Mouse (Mus musculus): ENCODE results near the gene Hmgcs2. TPM values are rescaled to one million over a fixed set of nuclear protein-coding genes. Genes with fewer than 3 reads are reported as not detected.

The Hmgcs2 gene
- total and polyA plus RNA-seq, 2 experiments from 2014 or later = 30.5 to 42.2 TPM

GRCm38 (mm10) chr3:98245892-98246291 is 34.3 kb upstream of the Hmgcs2 start:
- Histone ChIP-seq H3K36me3 (ENCODE audit: insufficient read depth, low read length) (no peaks in the 10 kb centered on the region), H3K27ac (no peak overlapping the region), H3K9ac (replicated peaks; ENCODE audit: low read length) (no peak overlapping the region), H3K4me2 (ENCODE audit: low read depth, low read length) (no peak overlapping the region), H3K4me1 (ENCODE audit: insufficient read depth, low read length) (no peaks in the 10 kb centered on the region), H3K9me3 (ENCODE audit: low read length) (no peaks in the 10 kb centered on the region), H3K4me3 (ENCODE audit: low read length) (no peak overlapping the region), H3K27me3 (ENCODE audit: insufficient read depth, low read length) (no peaks in the 10 kb centered on the region)
- ATAC-seq = no peak
- no peak for TF ChIP-seq CTCF (IDR thresholded peaks at IDR 0.05; ENCODE audit: low read depth)
- DNase-seq (ENCODE audit: low spot score) = no peak
- WGBS = 14% methylated on average over 8 of the region's 8 CpGs

GRCm38 (mm10) chr3:98246985-98247751 is 33.1 kb upstream of the Hmgcs2 start:
- no peaks in the 10 kb centered on the region for H3K4me1 ChIP-seq (ENCODE audit: insufficient read depth, low read length)
- H3K9me3 ChIP-seq (ENCODE audit: low read length) = no peaks in the 10 kb centered on the region
- no peak overlapping the region for H3K4me3 ChIP-seq (ENCODE audit: low read length)
- no peak for ATAC-seq
- H3K9ac ChIP-seq (replicated peaks; ENCODE audit: low read length) = no peak overlapping the region
- no peak for DNase-seq (ENCODE audit: low spot score)
- TF ChIP-seq CTCF (IDR thresholded peaks at IDR 0.05; ENCODE audit: low read depth) = no peak
- H3K4me2 ChIP-seq (ENCODE audit: low read depth, low read length) = no peak overlapping the region
- no peaks in the 10 kb centered on the region for H3K36me3 ChIP-seq (ENCODE audit: insufficient read depth, low read length)
- WGBS = 44% methylated on average over 7 of the region's 7 CpGs
- H3K27ac ChIP-seq = no peak overlapping the region
- H3K27me3 ChIP-seq (ENCODE audit: insufficient read depth, low read length) = no peaks in the 10 kb centered on the region

DNA sequence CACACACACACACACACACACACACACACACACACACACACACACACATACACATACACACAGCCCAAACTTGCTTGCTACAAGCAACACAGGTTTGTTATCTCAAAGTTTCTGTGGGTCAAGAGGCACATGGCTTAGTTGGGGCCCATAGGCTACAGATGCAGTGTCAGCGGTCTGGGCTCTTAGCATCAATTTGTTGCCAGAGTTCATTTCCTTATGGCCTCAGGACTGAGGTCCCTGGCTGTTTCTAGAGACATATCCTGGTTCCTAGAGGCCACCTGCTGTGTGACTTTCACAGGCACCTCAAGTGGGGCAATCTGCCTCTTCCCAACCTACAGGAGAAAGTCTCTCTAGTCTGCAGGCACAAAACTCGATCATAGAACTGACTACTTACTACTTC is 30.9 kb upstream of the Hmgcs2 start:
- ATAC-seq (no peak), DNase-seq (ENCODE audit: low spot score) (no peak)
- Histone ChIP-seq H3K4me2 (ENCODE audit: low read depth, low read length) (no peak overlapping the region), H3K4me3 (ENCODE audit: low read length) (no peak overlapping the region), H3K27ac (no peak overlapping the region), H3K27me3 (ENCODE audit: insufficient read depth, low read length) (no peaks in the 10 kb centered on the region), H3K4me1 (ENCODE audit: insufficient read depth, low read length) (no peaks in the 10 kb centered on the region), H3K9ac (replicated peaks; ENCODE audit: low read length) (no peak overlapping the region), H3K36me3 (ENCODE audit: insufficient read depth, low read length) (no peaks in the 10 kb centered on the region), H3K9me3 (ENCODE audit: low read length) (no peaks in the 10 kb centered on the region)
- 93% methylated on average over 2 of the region's 2 CpGs for WGBS
- no peak for TF ChIP-seq CTCF (IDR thresholded peaks at IDR 0.05; ENCODE audit: low read depth)

DNA sequence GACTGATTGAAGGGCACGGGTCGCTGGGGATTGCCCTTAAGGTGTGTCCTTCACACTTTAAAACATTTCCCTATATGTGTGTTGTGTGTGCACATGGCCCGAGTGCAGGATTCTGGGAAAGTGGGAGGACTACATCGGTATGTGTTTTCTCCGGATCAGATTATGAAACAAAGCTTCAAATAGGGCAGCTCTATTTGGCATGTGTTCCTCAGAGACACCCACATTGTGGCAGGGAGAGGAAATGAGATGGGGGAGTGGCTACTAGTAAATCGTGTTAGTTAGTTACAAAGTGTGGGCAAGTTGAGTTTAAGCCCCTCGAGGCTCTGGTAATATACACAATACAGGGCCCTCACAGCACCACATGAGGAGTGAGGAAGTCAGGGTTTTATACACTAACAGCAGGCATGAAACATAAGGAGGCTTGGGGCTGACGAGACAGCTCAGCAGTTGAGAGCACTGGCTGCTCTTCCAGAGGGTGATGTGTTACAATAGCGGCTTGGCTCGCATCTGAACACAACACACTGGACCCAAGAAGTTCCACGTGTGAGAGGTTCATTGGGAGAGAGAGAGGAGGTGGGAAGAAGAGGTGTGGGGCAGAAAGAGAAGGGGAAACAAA is 30.3 kb upstream of the Hmgcs2 start:
- no peaks in the 10 kb centered on the region for H3K27me3 ChIP-seq (ENCODE audit: insufficient read depth, low read length)
- no peak for ATAC-seq
- no peak overlapping the region for H3K4me2 ChIP-seq (ENCODE audit: low read depth, low read length)
- H3K4me1 ChIP-seq (ENCODE audit: insufficient read depth, low read length) = no peaks in the 10 kb centered on the region
- no peak for TF ChIP-seq CTCF (IDR thresholded peaks at IDR 0.05; ENCODE audit: low read depth)
- no peak overlapping the region for H3K4me3 ChIP-seq (ENCODE audit: low read length)
- H3K36me3 ChIP-seq (ENCODE audit: insufficient read depth, low read length) = no peaks in the 10 kb centered on the region
- H3K9me3 ChIP-seq (ENCODE audit: low read length) = no peaks in the 10 kb centered on the region
- no peak for DNase-seq (ENCODE audit: low spot score)
- no peak overlapping the region for H3K9ac ChIP-seq (replicated peaks; ENCODE audit: low read length)
- WGBS = 77% methylated on average over 11 of the region's 11 CpGs
- no peak overlapping the region for H3K27ac ChIP-seq

GRCm38 (mm10) chr3:98254059-98254458 is 26.2 kb upstream of the Hmgcs2 start:
- H3K9me3 ChIP-seq (ENCODE audit: low read length) = no peaks in the 10 kb centered on the region
- TF ChIP-seq CTCF (IDR thresholded peaks at IDR 0.05; ENCODE audit: low read depth) = no peak
- H3K4me2 ChIP-seq (ENCODE audit: low read depth, low read length) = no peak overlapping the region
- H3K4me1 ChIP-seq (ENCODE audit: insufficient read depth, low read length) = no peaks in the 10 kb centered on the region
- no peak overlapping the region for H3K27ac ChIP-seq
- no peaks in the 10 kb centered on the region for H3K27me3 ChIP-seq (ENCODE audit: insufficient read depth, low read length)
- no peak overlapping the region for H3K9ac ChIP-seq (replicated peaks; ENCODE audit: low read length)
- H3K4me3 ChIP-seq (ENCODE audit: low read length) = no peak overlapping the region
- 80% methylated on average over 2 of the region's 3 CpGs for WGBS
- no peaks in the 10 kb centered on the region for H3K36me3 ChIP-seq (ENCODE audit: insufficient read depth, low read length)
- DNase-seq (ENCODE audit: low spot score) (no peak), ATAC-seq (no peak)

GRCm38 (mm10) chr3:98254656-98255583 is 25.3 kb upstream of the Hmgcs2 start:
- no peak for ATAC-seq
- peak; percentile 30 for DNase-seq (ENCODE audit: low spot score)
- H3K4me1 ChIP-seq (ENCODE audit: insufficient read depth, low read length) = no peaks in the 10 kb centered on the region
- no peak overlapping the region for H3K9ac ChIP-seq (replicated peaks; ENCODE audit: low read length)
- WGBS = 67% methylated on average over 8 of the region's 8 CpGs
- H3K4me2 ChIP-seq (ENCODE audit: low read depth, low read length) = no peak overlapping the region
- H3K4me3 ChIP-seq (ENCODE audit: low read length) = no peak overlapping the region
- H3K27me3 ChIP-seq (ENCODE audit: insufficient read depth, low read length) = no peaks in the 10 kb centered on the region
- no peaks in the 10 kb centered on the region for H3K9me3 ChIP-seq (ENCODE audit: low read length)
- H3K27ac ChIP-seq = no peak overlapping the region
- H3K36me3 ChIP-seq (ENCODE audit: insufficient read depth, low read length) = no peaks in the 10 kb centered on the region
- no peak for TF ChIP-seq CTCF (IDR thresholded peaks at IDR 0.05; ENCODE audit: low read depth)

All from hindbrain, postnatal 0 days (tissue).